Mouse (Mus musculus): ENCODE measurements around the gene Eml1. TPM values are rescaled to one million over a fixed set of nuclear protein-coding genes. Genes with fewer than 3 reads are reported as not detected.
A peak's percentile ranks its signal among the peaks of the same experiment; 100 is the strongest.

Eml1 gene
- total and polyA plus RNA-seq, 2 experiments from 2014 or later: 61.3 to 69.3 TPM

DNA sequence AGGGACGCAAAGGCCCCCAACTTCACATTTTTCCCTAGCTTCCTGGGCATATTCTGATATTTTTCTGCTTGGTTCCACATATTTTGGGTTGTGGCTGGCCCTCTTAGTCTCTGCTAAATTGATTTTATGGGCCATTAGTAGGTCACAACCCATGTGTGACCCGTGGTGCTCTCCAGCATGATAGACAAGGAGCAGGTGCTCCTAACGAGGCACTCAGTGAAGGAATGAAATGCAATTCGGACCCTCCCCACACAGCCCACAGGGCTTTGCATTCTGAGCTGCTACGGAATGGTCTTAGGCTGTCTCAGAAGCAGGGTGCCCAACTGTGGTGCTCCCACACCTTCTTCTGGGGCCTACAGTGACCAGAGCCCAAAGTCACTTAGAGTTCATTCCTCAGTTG lies 38.3 kb downstream of the Eml1 start:
- Histone ChIP-seq H3K4me3 (ENCODE audit: low read depth, low read length) (no peak overlapping the region), H3K27ac (ENCODE audit: low read depth) (no peak overlapping the region), H3K4me1 (ENCODE audit: control insufficient read depth, insufficient read depth) (peaks cover 5% of the 10 kb centered on the region; the same call in 1 of the 2 replicates), H3K9me3 (replicated peaks; ENCODE audit: control insufficient read depth, low read length) (no peaks in the 10 kb centered on the region), H3K9ac (replicated peaks; ENCODE audit: low read depth, low read length) (no peak overlapping the region), H3K36me3 (replicated peaks; ENCODE audit: control insufficient read depth, insufficient read depth, low read length) (no peaks in the 10 kb centered on the region), H3K27me3 (ENCODE audit: control insufficient read depth, insufficient read depth, low read length) (no peaks in the 10 kb centered on the region), H3K4me2 (ENCODE audit: low read depth, low read length) (no peak overlapping the region)
- no peak for DNase-seq (ENCODE audit: low spot score)
- TF ChIP-seq EP300 (IDR thresholded peaks at IDR 0.05; ENCODE audit: low read depth): no peak
- TF ChIP-seq CTCF (IDR thresholded peaks at IDR 0.05; ENCODE audit: low read depth): no peak
- WGBS: 80% methylated on average over 5 of the region's 5 CpGs
- ATAC-seq (ENCODE audit: insufficient read depth, low read depth): no peak

DNA sequence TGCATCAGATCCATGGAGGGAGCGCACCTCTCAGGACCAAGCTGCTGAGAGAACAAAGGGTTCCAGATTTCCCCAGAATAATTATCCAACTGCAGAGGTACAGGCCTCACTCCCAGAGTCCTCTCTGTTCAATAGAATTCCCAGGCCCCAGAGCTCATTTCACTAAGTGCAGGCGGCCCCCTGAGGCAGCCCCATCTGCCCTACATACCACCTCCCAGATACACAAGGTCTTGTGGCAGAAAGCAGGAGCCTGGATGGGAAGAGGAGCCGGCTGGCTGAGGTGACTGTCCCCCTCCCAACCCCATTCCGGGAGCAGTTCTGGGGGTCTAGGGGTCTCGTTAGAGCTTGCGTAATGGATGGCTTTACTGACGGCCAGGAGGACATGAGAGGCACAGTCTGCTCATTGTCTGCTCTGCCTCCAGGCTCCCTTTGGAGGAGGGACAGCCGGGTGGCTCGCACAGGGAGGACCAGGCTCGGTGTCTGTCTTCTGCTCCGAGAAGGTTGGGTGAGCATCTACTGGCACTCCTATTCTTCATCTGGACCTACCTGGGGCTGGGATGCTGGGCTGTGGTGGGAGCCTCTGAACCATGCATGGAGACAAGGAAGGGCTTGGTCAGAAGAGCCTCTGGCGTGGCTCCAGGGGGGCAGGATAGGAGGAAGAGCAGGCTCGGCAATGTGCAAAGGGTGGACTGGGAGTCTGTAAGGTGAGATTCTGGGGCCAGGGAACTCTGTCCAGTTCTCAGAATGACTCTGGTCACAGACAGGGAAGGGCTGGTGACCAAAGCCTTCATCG lies 39.9 kb downstream of the Eml1 start:
- H3K9ac ChIP-seq (replicated peaks; ENCODE audit: low read depth, low read length): no peak overlapping the region
- H3K27me3 ChIP-seq (ENCODE audit: control insufficient read depth, insufficient read depth, low read length): no peaks in the 10 kb centered on the region
- TF ChIP-seq CTCF (IDR thresholded peaks at IDR 0.05; ENCODE audit: low read depth) (no peak), EP300 (IDR thresholded peaks at IDR 0.05; ENCODE audit: low read depth) (no peak)
- peaks cover 5% of the 10 kb centered on the region; the same call in 1 of the 2 replicates for H3K4me1 ChIP-seq (ENCODE audit: control insufficient read depth, insufficient read depth)
- ATAC-seq (ENCODE audit: insufficient read depth, low read depth) (no peak), DNase-seq (ENCODE audit: low spot score) (no peak)
- no peak overlapping the region for H3K27ac ChIP-seq (ENCODE audit: low read depth)
- H3K9me3 ChIP-seq (replicated peaks; ENCODE audit: control insufficient read depth, low read length): no peaks in the 10 kb centered on the region
- no peak overlapping the region for H3K4me2 ChIP-seq (ENCODE audit: low read depth, low read length)
- WGBS: 64% methylated on average over 14 of the region's 14 CpGs
- H3K36me3 ChIP-seq (replicated peaks; ENCODE audit: control insufficient read depth, insufficient read depth, low read length): no peaks in the 10 kb centered on the region
- no peak overlapping the region for H3K4me3 ChIP-seq (ENCODE audit: low read depth, low read length)

DNA sequence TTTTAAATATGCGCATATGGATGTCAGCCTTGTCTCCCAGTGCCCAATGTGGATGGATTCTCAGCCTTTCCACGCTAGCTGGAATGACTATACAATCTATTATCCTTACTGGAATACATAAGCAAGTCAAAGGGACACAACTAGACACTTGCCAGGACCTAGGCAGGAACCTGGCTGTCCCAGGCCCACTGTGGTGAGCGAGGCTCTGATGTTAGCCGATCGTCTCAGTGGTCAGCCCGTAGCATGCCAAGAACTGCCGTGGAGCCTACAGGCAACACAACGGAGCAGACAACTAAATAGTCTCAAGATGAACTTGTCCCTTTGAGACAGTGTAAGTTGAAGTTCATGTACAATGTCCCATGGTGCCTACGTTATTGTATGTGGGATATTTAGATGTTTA lies 44.2 kb downstream of the Eml1 start:
- TF ChIP-seq CTCF (IDR thresholded peaks at IDR 0.05; ENCODE audit: low read depth) (no peak), EP300 (IDR thresholded peaks at IDR 0.05; ENCODE audit: low read depth) (no peak)
- Histone ChIP-seq H3K27ac (ENCODE audit: low read depth) (no peak overlapping the region), H3K4me3 (ENCODE audit: low read depth, low read length) (no peak overlapping the region), H3K36me3 (replicated peaks; ENCODE audit: control insufficient read depth, insufficient read depth, low read length) (no peaks in the 10 kb centered on the region), H3K9me3 (replicated peaks; ENCODE audit: control insufficient read depth, low read length) (no peaks in the 10 kb centered on the region), H3K27me3 (ENCODE audit: control insufficient read depth, insufficient read depth, low read length) (no peaks in the 10 kb centered on the region), H3K4me1 (ENCODE audit: control insufficient read depth, insufficient read depth) (no peaks in the 10 kb centered on the region), H3K9ac (replicated peaks; ENCODE audit: low read depth, low read length) (no peak overlapping the region), H3K4me2 (ENCODE audit: low read depth, low read length) (no peak overlapping the region)
- ATAC-seq (ENCODE audit: insufficient read depth, low read depth): no peak
- 93% methylated on average over 9 of the region's 9 CpGs for WGBS
- DNase-seq (ENCODE audit: low spot score): no peak

DNA sequence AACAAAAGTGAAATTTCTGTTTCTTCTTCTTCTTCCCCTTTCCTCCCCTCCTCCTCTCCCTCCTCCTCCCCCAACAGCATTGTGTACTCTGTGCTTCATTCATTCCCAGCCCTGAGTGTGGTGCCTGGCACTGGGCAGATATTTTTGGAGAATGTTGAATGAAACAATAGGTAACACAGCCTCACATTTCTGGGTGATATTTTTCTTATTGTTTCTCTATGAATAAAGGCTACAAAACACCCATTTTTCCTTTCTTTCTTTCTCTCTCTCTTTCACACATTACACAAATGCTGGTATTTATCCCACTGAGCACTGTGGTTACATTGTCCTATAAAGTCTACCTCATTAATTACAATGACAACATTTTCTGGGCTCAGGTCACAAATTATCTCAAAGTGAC lies 48.8 kb downstream of the Eml1 start:
- no peaks in the 10 kb centered on the region for H3K27me3 ChIP-seq (ENCODE audit: control insufficient read depth, insufficient read depth, low read length)
- H3K4me1 ChIP-seq (ENCODE audit: control insufficient read depth, insufficient read depth): no peaks in the 10 kb centered on the region
- no peak overlapping the region for H3K27ac ChIP-seq (ENCODE audit: low read depth)
- H3K36me3 ChIP-seq (replicated peaks; ENCODE audit: control insufficient read depth, insufficient read depth, low read length): no peaks in the 10 kb centered on the region
- no peak overlapping the region for H3K9ac ChIP-seq (replicated peaks; ENCODE audit: low read depth, low read length)
- TF ChIP-seq EP300 (IDR thresholded peaks at IDR 0.05; ENCODE audit: low read depth) (no peak), CTCF (IDR thresholded peaks at IDR 0.05; ENCODE audit: low read depth) (no peak)
- no peak for DNase-seq (ENCODE audit: low spot score)
- no peak overlapping the region for H3K4me3 ChIP-seq (ENCODE audit: low read depth, low read length)
- no peak for ATAC-seq (ENCODE audit: insufficient read depth, low read depth)
- no peak overlapping the region for H3K4me2 ChIP-seq (ENCODE audit: low read depth, low read length)
- no peaks in the 10 kb centered on the region for H3K9me3 ChIP-seq (replicated peaks; ENCODE audit: control insufficient read depth, low read length)

DNA sequence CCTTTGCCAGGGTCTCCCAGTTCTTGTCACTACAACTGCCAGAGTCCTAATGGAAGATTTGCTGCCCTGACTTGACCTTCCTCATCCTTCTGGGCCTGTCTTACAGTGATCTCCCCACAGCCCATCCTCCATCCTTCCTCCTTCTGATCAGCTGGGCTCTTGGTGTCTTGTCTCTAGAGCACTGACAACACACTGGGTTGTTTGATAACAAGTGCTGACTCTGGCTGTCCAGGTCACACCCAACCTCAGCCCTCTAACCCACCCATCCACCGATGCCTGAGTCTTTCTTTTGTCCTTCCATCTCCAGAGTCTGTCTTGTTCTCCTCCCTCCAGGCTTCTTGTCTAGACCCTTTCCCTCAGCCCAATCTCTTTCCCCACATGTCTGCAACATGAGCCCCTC lies 50.7 kb downstream of the Eml1 start:
- Histone ChIP-seq H3K9me3 (replicated peaks; ENCODE audit: control insufficient read depth, low read length) (no peaks in the 10 kb centered on the region), H3K27me3 (ENCODE audit: control insufficient read depth, insufficient read depth, low read length) (no peaks in the 10 kb centered on the region), H3K36me3 (replicated peaks; ENCODE audit: control insufficient read depth, insufficient read depth, low read length) (no peaks in the 10 kb centered on the region), H3K4me2 (ENCODE audit: low read depth, low read length) (no peak overlapping the region), H3K27ac (ENCODE audit: low read depth) (no peak overlapping the region), H3K4me3 (ENCODE audit: low read depth, low read length) (no peak overlapping the region), H3K9ac (replicated peaks; ENCODE audit: low read depth, low read length) (no peak overlapping the region), H3K4me1 (ENCODE audit: control insufficient read depth, insufficient read depth) (no peaks in the 10 kb centered on the region)
- ATAC-seq (ENCODE audit: insufficient read depth, low read depth) (no peak), DNase-seq (ENCODE audit: low spot score) (no peak)
- 48% methylated on average over 1 of the region's 1 CpGs for WGBS
- TF ChIP-seq CTCF (IDR thresholded peaks at IDR 0.05; ENCODE audit: low read depth) (no peak), EP300 (IDR thresholded peaks at IDR 0.05; ENCODE audit: low read depth) (no peak)

DNA sequence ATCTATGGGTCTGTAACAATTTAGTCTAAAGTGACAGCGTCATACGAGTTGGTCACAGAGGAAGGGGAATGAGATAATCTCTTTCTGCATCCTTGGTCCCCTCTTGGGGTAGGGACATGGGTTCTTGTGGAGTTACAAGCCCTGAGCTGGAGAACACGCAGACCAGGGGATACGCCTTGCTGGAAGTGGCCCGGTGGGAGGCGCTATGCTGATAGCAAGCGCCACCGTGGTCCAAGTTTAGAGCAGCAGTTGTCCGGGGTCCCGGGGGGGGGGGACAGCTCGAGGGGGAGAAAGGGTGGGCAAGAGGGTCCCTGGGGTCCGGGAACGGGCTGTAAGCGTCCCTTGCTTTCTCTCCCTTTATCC lies 51.7 kb downstream of the Eml1 start:
- Histone ChIP-seq H3K27ac (ENCODE audit: low read depth) (peak overlapping the region; percentile 81), H3K27me3 (ENCODE audit: control insufficient read depth, insufficient read depth, low read length) (no peaks in the 10 kb centered on the region), H3K36me3 (replicated peaks; ENCODE audit: control insufficient read depth, insufficient read depth, low read length) (no peaks in the 10 kb centered on the region), H3K4me1 (ENCODE audit: control insufficient read depth, insufficient read depth) (no peaks in the 10 kb centered on the region), H3K9ac (replicated peaks; ENCODE audit: low read depth, low read length) (peak overlapping the region; percentile 86), H3K4me2 (ENCODE audit: low read depth, low read length) (peak overlapping the region; percentile 90), H3K4me3 (ENCODE audit: low read depth, low read length) (peak overlapping the region; percentile 87), H3K9me3 (replicated peaks; ENCODE audit: control insufficient read depth, low read length) (no peaks in the 10 kb centered on the region)
- WGBS: 5% methylated on average over 14 of the region's 14 CpGs
- TF ChIP-seq CTCF (IDR thresholded peaks at IDR 0.05; ENCODE audit: low read depth): peak; percentile 26; the same call in 1 of the 2 replicates
- no peak for TF ChIP-seq EP300 (IDR thresholded peaks at IDR 0.05; ENCODE audit: low read depth)
- ATAC-seq (ENCODE audit: insufficient read depth, low read depth): peak; percentile 37
- DNase-seq (ENCODE audit: low spot score): peak; percentile 55

Data from heart, postnatal 0 days (tissue).